Mouse (Mus musculus): Measurements from ENCODE around the gene Cd80.
"Not testable (repeated sequence)": the region's sequence is repeated elsewhere in the genome, so short reads cannot be mapped to it uniquely, and the experiment has no call there.

Cd80 gene

DNA sequence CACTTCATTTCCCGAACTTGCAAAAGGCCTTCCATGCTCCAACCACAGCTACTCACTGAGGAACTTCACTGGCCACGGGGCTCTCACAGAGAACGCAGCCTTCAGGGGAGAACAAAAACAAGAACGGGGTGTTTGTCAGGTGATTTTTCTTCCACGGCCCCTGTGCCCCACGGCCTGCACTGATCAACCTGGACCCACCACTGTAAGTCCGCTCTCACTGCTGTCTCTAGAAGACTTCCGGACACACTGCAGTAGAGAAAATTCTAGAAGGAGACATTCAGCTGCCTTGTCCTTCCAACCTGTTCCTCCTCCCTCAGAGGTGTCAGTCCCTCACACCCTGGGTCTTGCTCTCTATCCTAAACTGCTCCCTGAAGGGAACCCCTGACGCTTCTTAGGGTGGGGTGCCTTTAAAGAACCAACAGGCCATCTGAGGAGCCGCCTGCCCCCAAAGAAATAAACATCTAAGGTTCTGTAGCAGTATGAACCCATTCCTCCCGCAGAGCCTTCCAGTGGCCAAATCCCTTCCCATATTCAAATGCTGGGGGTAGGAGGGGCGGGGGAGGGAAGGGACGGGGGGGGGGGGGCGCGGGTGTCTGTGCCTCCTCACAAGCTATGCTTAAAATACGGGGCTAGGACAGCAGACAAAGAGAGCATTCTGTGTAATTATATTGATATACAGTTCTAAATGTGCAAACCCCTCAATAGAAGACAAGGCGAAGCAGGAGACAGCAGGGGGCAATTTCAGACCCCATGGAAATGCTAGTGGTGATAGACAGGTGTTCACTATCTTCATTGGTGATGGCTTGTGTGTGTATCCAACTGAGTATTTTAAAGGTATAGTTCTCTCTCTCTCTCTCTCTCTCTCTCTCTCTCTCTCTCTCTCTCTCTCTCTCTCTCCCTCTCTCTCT, at the start of gene Cd80:
Cd80 (plus strand) TSS at position 51 of the 908 bp plus-strand sequence.
- no peak for DNase-seq (ENCODE audit: low read depth, low spot score)

DNA sequence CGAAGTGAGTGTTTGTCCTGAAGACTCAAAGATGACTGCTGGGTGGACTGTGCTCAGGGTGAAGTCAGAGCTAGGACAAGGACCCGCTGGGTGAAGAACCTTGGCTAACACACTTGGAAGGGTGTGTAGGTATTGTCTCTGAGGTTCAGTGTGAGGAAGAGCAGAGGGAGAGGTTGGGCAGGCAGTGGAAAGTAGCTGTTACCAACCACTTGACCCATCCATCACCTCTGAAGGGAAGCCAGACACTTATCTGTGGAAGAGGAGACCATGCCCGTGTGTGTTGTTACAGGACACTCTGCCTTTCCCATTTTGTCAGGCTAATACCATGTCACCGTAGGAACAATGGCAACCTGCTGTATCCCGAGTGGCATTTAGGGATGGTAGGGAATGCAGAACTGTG, 49.1 kb upstream of the Cd80 start:
- DNase-seq (ENCODE audit: low read depth, low spot score): no peak

DNA sequence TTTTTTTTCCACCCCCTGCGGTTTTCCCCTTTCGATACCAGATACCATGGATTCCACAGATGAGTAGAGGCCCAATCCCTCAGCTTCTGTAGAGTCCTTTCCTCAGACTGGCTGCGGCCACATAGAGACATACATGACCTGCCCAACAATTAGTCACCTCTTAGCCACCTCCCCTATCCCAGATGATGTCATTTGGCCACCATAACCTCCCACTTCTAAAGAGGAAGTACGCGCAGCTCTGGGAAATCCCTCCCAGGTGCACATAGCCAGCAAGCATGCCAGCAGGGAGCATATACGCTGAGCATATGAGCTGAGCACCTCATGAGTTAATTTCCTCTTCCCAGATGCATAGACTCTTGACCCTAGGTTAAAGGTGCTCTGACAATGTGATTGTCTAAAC, 48.7 kb upstream of the Cd80 start:
- DNase-seq (ENCODE audit: low read depth, low spot score): peak; percentile 47

DNA sequence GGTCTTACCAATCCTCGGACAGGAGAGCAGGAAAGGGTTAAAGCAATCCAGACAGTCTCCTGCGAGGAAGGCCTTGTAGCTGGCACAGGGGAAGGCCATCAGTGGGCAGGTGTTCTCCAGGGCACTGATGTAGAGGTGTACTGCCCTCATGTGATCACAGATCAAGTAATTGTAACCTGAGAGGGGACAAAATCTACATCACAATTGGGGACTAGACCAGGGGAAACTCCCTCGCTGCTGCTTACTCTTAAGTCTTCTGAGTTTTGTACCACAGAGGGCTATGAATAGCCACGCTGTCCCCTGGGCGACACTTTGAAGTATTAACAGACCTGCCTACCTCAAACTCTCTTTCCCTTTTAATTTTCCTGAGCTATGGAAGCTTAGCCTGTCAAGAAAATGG, 47.8 kb upstream of the Cd80 start:
- DNase-seq (ENCODE audit: low read depth, low spot score): peak; percentile 94

DNA sequence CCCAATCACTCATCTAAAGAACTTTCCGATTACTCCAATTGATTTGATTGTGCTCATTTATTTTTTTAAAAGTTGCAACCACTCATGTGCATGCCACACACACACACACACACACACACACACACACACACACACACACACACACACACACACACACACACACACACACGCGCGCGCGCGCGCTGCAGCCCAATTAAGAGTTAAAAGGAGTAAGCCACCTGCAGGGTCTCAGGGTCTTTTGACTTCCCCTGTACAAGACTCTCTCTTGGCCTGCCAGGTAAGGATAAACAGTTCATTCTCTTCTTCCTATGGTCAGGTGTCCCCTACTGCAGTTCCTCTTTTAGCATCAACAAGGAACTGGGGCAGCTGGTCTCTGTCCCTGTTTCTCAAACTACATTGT, 46.9 kb upstream of the Cd80 start:
- no peak for DNase-seq (ENCODE audit: low read depth, low spot score)

DNA sequence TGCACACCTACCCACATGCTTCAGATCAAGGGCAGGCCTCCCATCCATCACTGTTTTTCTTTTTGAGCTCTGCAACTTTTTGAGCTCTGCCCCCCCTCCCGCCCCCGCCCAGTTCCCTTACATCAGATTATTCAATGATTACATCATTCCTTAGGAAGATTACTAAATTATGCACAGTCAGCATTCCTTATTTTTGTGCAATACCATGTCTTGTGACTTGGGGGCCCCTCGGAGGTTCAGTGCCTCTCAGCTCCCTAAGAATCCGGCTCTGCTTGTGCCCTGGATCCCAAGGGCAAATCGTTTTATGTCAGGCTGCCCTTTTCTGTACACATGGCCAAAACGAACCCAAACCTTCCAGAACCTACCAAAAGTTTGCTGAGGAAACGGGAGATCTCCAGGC, 40.4 kb upstream of the Cd80 start:
- DNase-seq (ENCODE audit: low read depth, low spot score): no peak

DNA sequence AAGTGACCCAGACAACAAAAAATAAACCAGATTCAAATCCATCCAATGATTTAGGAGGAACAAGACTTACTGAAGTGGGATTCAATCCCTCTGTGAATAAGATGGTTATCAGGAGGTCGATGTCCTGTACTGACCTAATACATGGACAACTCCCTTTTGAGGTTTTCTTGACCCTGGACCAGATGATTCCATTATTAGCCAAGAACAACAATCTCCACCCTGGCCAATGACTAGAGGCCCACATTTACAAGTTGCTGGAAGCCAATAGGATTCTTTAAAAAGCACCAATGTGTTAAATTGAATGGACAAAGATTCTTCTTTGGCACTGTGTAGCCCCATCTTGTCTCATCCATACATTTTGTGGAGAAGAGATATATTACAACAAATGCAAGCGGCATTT, 30.0 kb upstream of the Cd80 start:
- DNase-seq (ENCODE audit: low read depth, low spot score): no peak

DNA sequence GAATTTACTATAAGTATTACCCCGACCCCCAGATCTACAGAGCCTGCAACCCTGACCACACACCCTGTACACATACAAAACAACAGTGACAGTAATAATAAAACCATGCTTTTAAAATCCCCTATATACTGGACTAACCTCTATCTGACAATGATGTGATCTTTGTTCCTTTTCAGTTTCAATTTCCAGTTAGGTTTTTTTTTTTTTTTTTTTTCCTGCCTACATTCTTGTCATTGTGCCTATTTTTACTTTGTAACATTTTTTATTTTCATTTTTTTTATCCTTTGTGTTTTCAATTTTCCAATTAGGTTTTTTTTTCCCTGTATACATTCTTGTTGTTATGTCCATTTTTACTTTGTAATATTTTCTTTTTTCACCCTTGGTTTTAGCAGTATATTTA, 29.6 kb upstream of the Cd80 start:
- no peak for DNase-seq (ENCODE audit: low read depth, low spot score)

DNA sequence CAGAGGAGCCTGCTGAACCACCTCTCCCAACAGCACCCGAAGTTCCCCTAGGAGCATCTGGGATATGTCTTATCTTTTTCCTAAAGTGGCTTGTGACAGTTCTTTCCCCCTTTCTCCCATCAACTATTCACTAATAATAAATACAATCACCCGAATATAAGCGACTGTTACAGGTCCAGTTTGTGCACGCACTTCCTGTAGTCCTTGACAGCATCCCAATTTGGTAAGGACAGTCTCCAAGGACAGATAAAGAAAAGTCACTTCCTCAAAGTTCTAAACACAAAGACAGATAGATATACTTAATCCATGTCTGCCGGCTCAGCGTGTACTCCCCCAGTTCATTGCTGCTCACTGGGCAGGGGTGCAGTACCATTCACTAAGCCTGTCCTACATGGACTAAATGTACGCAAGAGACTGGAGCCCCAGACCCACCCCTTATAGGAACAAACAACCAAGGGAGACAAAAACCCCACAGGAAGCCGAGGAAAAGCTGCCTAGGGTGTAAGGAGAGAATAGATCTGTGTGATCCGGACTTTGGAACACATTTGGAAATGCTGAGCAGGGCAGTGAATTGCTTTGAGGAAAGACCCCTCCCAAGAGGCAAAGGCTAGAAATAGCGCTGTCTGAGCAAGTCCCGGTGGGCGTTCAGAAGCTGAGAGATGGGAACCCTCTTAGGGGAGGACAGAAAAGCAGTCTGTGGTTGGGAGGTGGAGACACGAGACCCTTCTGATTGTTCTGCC, 23.7 kb upstream of the Cd80 start:
- DNase-seq (ENCODE audit: low read depth, low spot score): peak; percentile 54

DNA sequence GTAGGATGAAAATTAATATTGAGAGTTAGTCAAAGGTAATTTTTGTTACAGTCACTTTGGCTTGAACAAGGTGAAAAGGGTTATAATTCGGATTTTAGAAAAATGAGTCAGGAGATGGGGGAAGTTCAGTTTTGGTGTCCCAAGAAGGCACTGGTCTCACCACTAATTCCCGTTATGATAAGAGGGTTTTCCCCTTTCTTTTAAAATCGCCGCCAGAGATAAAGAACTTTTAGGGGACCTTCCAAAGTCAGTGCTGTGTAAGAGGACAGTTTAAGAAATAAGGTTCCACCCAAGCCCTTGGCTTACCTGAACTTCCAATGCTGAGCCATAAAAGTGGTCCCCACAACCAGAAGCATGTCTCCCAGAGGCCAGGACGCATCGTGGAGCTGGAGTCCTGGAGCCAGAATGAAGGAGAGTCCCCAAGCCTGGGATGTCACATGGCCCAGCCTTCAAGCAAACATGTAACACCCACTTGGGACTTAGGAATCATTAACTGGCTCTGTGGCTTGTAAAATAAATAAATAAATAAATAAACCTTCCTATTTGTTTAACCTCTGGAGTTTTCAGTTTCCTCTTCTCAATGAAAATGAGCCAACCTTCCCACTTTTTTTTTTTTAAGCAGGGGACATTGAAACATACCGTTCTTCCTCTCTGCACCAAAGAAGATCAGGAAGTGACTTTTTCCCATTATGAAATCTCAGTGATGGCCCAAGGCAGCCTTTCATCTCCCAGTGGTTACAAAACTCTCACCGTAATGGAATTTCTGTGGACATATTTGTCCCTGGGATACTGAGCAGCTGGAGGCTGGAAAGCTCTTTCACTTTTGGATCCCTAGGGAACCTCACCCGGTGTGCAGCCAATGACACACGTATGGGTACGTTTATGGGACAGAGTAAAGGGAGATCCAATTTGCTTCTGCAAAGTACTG, 22.6 kb upstream of the Cd80 start, which contains the start of gene Pla1a:
Pla1a (minus strand) TSS at position 648 of the 928 bp plus-strand sequence.
- DNase-seq (ENCODE audit: low read depth, low spot score): no peak

DNA sequence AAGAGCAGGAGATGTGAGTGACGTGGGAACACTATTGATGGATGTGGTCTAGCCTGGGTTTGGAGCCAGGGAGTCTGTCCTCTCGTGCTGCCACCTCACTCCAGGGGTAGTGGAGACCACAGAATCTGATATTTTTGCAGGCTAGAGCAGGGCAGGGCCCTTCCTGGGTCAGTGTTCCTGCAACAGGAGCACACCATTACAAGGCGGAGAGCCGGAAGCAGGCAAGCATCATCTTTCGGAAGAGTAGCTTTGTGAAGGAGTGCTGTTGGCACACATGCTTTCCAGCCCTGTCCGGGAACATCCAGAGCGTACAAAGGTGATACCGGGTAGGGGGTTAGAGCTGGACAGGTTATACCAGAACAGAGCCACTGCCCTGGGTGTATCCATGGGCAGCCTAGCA, 21.8 kb upstream of the Cd80 start:
- DNase-seq (ENCODE audit: low read depth, low spot score): no peak

DNA sequence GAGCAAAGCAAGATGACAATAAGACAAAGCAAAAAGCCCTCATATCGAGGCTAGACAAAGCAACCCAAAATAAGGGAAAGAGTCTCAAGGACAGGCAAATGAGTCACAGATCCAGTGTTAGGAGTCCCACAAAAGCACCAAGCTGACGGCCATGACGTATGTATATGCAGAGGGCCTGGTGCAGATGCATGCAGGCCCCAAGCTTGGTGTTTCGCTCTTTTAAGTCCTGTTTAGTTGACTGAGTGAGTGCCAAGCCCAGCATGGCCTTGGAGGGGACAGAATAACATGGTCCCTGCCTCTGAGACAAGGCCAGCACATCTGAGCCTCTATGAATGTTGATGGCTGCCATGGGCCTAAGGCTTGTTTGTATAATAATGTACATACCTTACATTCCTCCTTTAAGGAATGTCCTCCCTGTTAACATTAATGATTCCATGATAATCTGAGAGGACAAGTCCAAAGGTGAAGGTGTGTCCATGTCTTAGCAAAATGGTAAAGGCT, 21.0 kb upstream of the Cd80 start:
- DNase-seq (ENCODE audit: low read depth, low spot score): no peak

DNA sequence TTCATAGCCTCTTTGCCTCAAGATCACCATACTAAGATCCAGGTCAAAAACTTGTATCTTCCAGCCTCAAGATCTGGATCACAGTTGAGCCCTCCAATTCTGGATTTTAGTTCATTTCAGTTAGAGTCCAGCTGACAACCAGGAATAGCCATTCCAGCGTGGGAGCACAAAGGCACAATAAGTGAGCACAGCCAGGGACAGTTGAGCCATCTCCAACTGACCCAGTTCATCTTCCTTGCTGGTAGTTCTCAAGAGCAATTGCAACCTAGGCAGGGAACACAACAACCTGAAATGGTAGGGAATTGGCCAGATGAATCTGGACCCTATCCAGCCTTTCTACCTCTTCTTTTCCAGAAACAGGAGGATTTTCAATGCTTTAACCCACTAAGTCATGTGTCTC, 16.2 kb upstream of the Cd80 start:
- no peak for DNase-seq (ENCODE audit: low read depth, low spot score)

DNA sequence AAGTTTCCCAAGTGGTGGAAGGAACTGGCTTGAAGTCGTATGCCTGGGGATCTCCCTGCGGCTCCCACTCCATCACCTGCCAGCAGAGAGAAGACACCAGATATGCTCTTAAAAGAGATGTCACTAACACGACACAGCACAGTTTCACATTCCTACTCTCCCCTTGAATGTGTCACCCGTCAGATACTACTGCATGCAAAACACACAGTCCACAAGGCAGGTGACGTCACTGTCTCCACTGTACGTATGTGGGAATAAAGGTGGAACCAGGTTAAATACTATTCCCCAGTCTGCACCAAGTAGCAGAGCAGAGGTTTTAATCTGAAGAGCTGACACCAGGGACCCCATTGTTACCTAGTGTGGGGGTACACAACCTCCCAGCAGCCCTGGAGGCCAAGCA, 15.0 kb upstream of the Cd80 start:
- no peak for DNase-seq (ENCODE audit: low read depth, low spot score)

DNA sequence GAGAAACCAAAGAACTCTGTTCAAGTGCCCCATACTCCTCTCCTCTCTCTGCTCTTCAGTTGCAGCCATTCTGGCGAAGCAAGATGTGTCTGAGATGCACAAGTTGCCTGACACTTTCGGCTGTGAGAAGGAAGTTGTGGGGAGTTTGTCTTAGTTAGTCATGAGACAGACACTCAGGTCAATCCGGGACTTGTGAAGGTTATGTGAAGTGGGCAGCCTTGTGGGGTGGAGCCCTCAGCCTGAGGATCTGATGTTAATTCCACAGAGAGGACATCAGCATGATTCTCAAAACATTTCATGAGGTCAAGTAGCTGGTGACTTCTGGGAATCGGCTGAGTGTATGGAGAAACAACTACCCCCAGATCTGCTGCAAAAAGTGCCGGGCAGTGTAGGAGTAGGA, 13.8 kb upstream of the Cd80 start:
- DNase-seq (ENCODE audit: low read depth, low spot score): peak; percentile 49

DNA sequence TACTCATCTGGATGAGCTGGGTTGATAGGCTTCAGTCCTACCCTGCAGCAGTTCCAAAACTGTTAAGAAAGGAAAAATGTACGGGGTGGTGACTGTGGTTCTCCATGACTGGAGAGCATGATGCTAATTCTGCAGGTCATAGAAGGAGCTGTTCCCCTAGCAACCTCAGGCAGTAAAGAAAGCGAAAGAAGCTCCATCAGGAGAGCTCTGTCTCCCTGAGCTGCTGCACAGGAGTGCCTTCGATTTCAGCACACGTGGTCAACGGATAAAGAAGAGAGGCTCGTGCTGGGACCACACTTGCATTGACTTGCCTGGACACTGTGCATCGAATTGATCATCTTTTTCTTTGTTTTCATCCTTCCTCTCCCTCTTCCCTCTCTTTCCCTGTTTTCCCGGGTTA, 13.1 kb upstream of the Cd80 start:
- no peak for DNase-seq (ENCODE audit: low read depth, low spot score)

DNA sequence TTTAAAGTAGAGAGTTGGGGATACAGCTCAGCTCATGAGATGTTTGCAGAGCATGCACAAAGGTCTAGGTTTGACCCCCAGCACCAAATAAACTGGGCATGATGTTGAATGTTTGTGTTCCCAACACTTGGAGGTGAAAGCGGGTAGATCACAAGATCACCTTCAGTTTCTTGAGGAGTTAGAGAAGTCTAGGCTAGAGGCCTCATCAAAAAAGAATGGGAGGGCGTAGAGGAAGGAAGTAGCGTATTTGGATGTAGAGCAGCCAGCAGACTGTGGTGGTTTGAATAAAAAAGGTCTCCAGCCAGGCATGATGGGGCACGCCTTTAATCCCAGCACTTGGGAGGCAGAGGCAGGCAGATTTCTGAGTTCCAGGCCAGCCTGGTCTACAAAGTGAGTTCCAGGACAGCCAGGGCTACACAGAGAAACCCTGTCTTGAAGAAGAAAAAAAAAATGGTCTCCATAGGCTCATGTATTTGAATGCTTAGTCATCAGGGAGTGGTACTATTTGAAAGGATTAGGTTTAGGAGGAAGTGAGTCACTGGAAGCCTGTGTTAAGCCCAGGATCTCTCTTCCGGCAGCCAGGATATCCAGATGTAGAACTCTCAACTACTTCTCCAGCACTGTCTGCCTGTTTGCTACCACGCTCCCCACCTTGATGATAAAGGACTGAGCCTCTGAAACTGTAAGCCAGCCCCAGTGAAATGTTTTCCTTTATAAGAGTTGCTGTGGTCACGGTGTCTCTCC, 11.5 kb upstream of the Cd80 start:
- peak; percentile 88 for DNase-seq (ENCODE audit: low read depth, low spot score)

DNA sequence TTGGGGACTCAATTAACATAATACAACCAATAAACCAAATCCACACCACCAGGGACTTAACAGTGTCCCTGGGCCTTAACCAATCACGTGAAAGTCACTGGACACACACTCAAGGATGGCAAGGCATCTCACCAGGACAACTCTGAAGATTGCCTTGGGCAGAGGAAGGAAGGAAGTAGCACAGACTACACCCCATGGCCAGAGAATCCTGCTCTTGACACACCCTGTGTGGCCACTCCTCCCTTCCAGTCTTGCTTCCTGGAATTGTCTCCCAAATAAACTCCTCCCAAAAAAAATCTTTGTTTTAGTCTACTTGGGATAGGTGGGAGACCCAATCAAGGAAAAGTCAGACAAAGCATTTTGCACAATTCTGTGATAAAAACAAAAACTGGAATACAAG, 10.3 kb upstream of the Cd80 start:
- peak; percentile 90 for DNase-seq (ENCODE audit: low read depth, low spot score)

DNA sequence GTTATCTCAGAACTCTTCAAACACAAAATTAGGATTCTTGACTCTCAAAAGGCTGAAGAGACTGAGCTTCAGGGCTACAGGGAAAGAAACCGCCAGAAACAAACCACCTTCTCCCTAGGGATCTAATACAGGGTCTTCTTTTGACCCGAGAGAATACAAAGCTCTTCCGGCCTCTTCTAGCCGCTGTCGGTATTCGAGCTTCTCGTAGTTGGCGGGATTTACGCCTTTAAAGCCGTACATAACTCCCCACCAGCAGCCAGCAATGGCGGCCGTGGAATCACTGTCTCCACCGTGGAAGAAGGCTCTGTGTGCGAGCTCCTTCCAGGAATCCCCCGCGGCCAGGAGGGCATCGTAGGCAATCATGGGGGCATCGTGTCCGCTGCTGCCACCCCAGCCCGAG, 9.8 kb upstream of the Cd80 start:
- DNase-seq (ENCODE audit: low read depth, low spot score): no peak

DNA sequence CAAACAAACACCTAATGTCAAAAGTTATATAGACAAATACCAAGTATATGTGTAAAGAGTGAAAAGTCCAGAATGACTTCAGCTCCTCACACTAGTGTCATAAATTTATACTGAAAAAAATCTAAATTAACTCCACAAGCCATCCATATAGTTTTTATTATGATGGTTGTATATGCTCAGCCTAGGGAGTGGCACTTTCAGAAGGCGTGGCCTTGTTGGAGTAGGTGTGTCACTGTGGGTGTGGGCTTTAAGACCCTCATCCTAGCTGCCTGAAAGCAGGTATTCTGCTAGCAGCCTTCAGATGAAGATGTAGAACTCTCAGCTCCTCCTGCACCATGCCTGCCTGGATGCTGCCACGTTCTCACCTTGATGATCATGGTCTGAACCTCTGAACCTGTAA, 9.2 kb upstream of the Cd80 start:
- not testable (repeated sequence) for DNase-seq (ENCODE audit: low read depth, low spot score)

DNA sequence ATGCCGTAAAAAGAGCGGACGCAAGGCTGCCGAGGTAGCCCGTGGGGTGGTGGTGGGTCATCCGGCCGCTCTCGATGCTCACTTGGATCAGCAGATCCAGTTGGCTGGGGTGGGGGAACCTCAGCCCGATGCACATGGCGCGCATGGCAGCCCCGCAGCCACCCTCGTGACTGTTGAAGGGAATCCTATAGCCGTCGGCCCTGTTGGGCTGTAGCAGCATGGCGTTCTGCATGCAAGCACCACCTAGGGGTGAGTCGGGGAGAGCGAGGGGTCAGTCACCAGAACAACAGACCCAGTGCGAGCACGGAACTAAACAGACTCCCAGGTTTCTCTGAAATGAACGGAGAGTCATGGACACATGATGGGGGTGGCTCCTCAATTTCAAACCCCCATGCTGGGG, 8.0 kb upstream of the Cd80 start:
- peak; percentile 65 for DNase-seq (ENCODE audit: low read depth, low spot score)
